Mouse (Mus musculus) hindbrain, embryonic 16.5 days (tissue): Measurements from ENCODE around the gene Tlk2. TPM values are rescaled to one million over a fixed set of nuclear protein-coding genes. Genes with fewer than 3 reads are reported as not detected.

Source experiments
- ATAC-seq: fragments of 200-750 bp; cut with Nextera tagmentation; 2 replicates; pipeline ENCODE4 v1.8.0; 2017; ENCODE audit warnings: moderate TSS enrichment, moderate library complexity
- H3K27ac ChIP-seq: fragments of 300-500 bp; sonication (generic); 2 replicates; pipeline ENCODE4 v1.5.1; 2014; ENCODE audit warnings: low read depth, mild to moderate bottlenecking, control low read depth, low read length, moderate library complexity
- H3K27me3 ChIP-seq: fragments of 300-500 bp; sonication (generic); replicated peaks from 2 replicates; pipeline ENCODE4 v1.6.1; 2014; ENCODE audit warnings: low read length; ENCODE audit not compliant: control insufficient read depth, insufficient read depth
- H3K36me3 ChIP-seq: fragments of 300-500 bp; sonication (generic); 2 replicates; pipeline ENCODE4 v1.6.1; 2014; ENCODE audit warnings: mild to moderate bottlenecking, low read length, moderate library complexity, mixed read lengths; ENCODE audit not compliant: control insufficient read depth, insufficient read depth
- H3K4me1 ChIP-seq: fragments of 300-500 bp; sonication (generic); 2 replicates; pipeline ENCODE4 v1.6.1; 2014; ENCODE audit warnings: low read depth, low read length; ENCODE audit not compliant: control insufficient read depth, insufficient read depth
- H3K4me2 ChIP-seq: fragments of 300-500 bp; sonication (generic); 2 replicates; pipeline ENCODE4 v1.6.1; 2014; ENCODE audit warnings: mild to moderate bottlenecking, low read length, control low read depth, moderate library complexity
- H3K4me3 ChIP-seq: fragments of 300-500 bp; sonication (generic); 2 replicates; pipeline ENCODE4 v1.5.1; 2014; ENCODE audit warnings: mild to moderate bottlenecking, low read length, control low read depth, moderate library complexity
- H3K9ac ChIP-seq: fragments of 300-500 bp; sonication (generic); 2 replicates; pipeline ENCODE4 v1.6.1; 2014; ENCODE audit warnings: low read depth, mild to moderate bottlenecking, control low read depth, low read length, moderate library complexity
- H3K9me3 ChIP-seq: fragments of 300-500 bp; sonication (generic); 2 replicates; pipeline ENCODE4 v1.6.1; 2014; ENCODE audit warnings: mild to moderate bottlenecking, low read length, moderate library complexity; ENCODE audit not compliant: control insufficient read depth
- WGBS: fragments of 180-500 bp; shearing (Covaris S2); extraction: QIAGEN DNeasy Blood & Tissue Kit; methylation state at CpG from one replicate; pipeline ENCODE4 v1.1.7; 2014; 5-methylcytosine and 5-hydroxymethylcytosine counted together
- polyA plus RNA-seq: library from polyadenylated mRNA; unstranded; fragments of >200 nt; fragmentation: Nextera tagmentation; extraction: Ambion mirVana; gene quantifications from 2 replicates; pipeline ENCODE4 v1.2.1, GENCODE M21; 2015

The Tlk2 gene
- polyA plus RNA-seq, 1 experiment from 2014 or later, result 12.4 TPM

GRCm38 (mm10) chr11:105312311-105312942 is 133.8 kb downstream of the Tlk2 start:
- WGBS, result 55% methylated on average over 12 of the region's 12 CpGs
- H3K36me3 ChIP-seq, result no peaks in the 10 kb centered on the region

DNA sequence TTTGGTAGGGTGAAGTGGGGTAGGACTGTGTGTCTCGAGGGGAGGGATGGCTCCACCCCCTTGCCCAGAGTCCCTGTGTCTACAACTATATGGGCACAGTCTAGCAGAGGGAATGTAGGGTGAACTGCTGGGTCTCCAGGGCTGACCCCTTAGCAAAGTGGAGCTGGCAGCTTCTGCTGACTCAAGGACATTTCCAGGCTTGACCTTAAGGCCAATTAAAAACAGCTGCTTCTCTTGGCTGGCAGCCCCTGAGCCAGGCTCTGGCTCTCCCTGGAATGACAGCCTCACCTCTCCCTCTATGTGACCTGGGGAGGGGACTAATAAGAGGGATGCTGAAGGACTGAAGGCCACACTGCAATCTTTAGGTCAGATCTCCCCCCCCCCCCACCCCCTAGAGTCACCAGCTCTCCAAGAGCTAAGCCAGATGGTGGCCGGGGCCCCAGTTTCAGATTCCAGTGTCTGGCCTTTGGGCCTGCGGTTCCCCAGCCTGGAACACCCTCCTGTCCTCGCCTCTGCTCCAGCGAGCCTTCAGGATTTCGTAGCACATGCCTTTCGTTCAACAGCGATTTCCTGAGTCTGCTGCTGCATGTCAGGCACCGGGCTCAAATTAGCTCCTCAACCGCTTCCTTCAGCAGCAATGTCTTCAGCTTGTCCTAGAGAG is 134.5 kb downstream of the Tlk2 start:
- peak overlapping the region; percentile 54; the same call in 1 of the 2 replicates for H3K27ac ChIP-seq
- H3K4me2 ChIP-seq, result no peak overlapping the region
- H3K4me3 ChIP-seq, result no peak overlapping the region
- 31% methylated on average over 10 of the region's 10 CpGs for WGBS
- no peaks in the 10 kb centered on the region for H3K27me3 ChIP-seq
- peak; percentile 36; the same call in 1 of the 2 replicates for ATAC-seq
- H3K9ac ChIP-seq, result no peak overlapping the region
- H3K9me3 ChIP-seq, result no peaks in the 10 kb centered on the region
- no peaks in the 10 kb centered on the region for H3K36me3 ChIP-seq
- peaks cover 22% of the 10 kb centered on the region for H3K4me1 ChIP-seq

More at GRCm38 (mm10) chr11:105312311-105312942, 133.8 kb downstream of the Tlk2 start:
- ATAC-seq, result 0 out of 2 replicates have a peak, but pooled peaks have one; percentile 12
- Histone ChIP-seq H3K4me2 (no peak overlapping the region), H3K4me1 (peaks cover 22% of the 10 kb centered on the region), H3K9ac (no peak overlapping the region; the same call in 1 of the 2 replicates), H3K27ac (no peak overlapping the region), H3K4me3 (no peak overlapping the region), H3K9me3 (no peaks in the 10 kb centered on the region), H3K27me3 (no peaks in the 10 kb centered on the region)

- no peaks in the 10 kb centered on the region for H3K36me3 ChIP-seq
- H3K4me1 ChIP-seq, result peaks cover 22% of the 10 kb centered on the region
- no peaks in the 10 kb centered on the region for H3K9me3 ChIP-seq
- no peaks in the 10 kb centered on the region for H3K27me3 ChIP-seq
- no peak overlapping the region for H3K4me3 ChIP-seq
- peak; percentile 66 for ATAC-seq
- H3K9ac ChIP-seq, result peak overlapping the region; percentile 38; the same call in 1 of the 2 replicates
- 26% methylated on average over 8 of the region's 8 CpGs for WGBS
- H3K27ac ChIP-seq, result peak overlapping the region; percentile 54
- no peak overlapping the region for H3K4me2 ChIP-seq
These were observed 135.0 kb downstream of the Tlk2 start for GRCm38 (mm10) chr11:105313633-105314014.

DNA sequence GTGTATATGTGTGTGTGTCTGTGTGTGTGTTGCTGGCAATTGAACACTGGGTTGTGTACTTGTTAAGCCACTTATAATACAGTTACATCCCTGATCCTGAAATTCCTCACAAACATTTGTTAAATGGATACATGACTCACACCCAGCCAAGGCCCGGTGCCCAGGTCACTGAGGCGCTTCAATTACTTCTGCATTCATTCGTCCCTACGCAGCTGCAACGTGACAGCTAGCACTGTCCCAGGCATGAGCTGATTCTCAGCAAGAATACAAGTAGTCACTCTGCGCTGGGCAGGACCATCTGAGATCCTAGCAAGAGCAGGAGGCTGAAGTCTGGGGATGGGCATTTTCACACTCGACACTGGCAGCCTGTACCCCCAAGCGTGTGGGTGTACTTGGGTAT is 136.7 kb downstream of the Tlk2 start:
- Histone ChIP-seq H3K9me3 (no peaks in the 10 kb centered on the region), H3K4me1 (peaks cover 22% of the 10 kb centered on the region), H3K36me3 (no peaks in the 10 kb centered on the region), H3K27me3 (no peaks in the 10 kb centered on the region), H3K4me2 (no peak overlapping the region), H3K9ac (no peak overlapping the region), H3K4me3 (no peak overlapping the region), H3K27ac (no peak overlapping the region)
- 55% methylated on average over 8 of the region's 8 CpGs for WGBS
- ATAC-seq, result 0 out of 2 replicates have a peak, but pooled peaks have one; percentile 29

DNA sequence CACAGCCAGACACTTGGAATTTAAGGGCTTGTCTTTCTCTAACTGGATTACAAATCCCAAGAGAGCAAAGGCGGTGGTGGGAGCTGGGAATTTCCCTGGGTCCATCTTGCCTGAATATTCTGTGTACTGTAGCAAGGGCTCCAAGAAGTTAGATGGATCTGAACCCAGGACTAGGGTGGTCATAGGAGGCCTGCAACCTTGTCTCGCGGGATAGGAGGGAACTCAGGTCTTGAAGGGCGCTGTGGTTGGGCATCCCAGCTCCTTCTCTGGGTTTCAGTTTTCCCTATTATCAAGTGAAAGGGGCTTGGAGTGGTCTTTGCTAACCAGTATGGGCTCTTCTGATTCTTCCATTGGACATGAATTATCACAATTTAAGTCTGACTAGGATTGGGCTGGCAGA is 137.5 kb downstream of the Tlk2 start:
- H3K4me3 ChIP-seq, result no peak overlapping the region
- 93% methylated on average over 4 of the region's 4 CpGs for WGBS
- H3K4me1 ChIP-seq, result peaks cover 22% of the 10 kb centered on the region
- H3K9me3 ChIP-seq, result no peaks in the 10 kb centered on the region
- H3K9ac ChIP-seq, result no peak overlapping the region
- ATAC-seq, result no peak
- no peak overlapping the region for H3K27ac ChIP-seq
- H3K36me3 ChIP-seq, result no peaks in the 10 kb centered on the region
- H3K4me2 ChIP-seq, result no peak overlapping the region
- no peaks in the 10 kb centered on the region for H3K27me3 ChIP-seq

DNA sequence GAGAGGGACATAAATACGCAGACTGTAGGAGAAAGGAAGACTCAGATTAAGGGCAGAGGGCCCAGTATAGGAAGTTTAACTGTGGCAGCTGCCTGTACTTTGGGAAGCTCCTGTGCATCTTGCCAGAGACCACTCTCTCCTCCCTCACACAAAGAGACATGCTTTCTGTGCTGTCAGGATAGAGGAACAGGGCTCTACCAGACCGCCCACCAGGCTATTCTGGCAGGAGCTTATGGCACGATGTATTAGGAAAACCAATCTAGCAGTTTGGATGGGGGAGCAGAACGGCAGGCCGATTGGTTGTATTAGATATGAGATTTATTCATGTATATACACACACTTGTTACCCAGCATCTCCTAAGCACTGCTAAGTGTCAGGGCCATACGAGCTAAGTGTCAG is 139.2 kb downstream of the Tlk2 start:
- ATAC-seq, result no peak
- 92% methylated on average over 6 of the region's 6 CpGs for WGBS

GRCm38 (mm10) chr11:105321090-105321489 is 142.5 kb downstream of the Tlk2 start:
- Histone ChIP-seq H3K9ac (no peak overlapping the region), H3K4me3 (no peak overlapping the region), H3K36me3 (no peaks in the 10 kb centered on the region), H3K27me3 (no peaks in the 10 kb centered on the region), H3K9me3 (no peaks in the 10 kb centered on the region), H3K4me2 (no peak overlapping the region), H3K27ac (no peak overlapping the region), H3K4me1 (no peaks in the 10 kb centered on the region)
- no peak for ATAC-seq
- WGBS, result 81% methylated on average over 2 of the region's 2 CpGs

More for the DNA sequence above, 139.2 kb downstream of the Tlk2 start:
- no peaks in the 10 kb centered on the region for H3K36me3 ChIP-seq
- H3K4me1 ChIP-seq, result peaks cover 15% of the 10 kb centered on the region
- no peak overlapping the region for H3K4me2 ChIP-seq
- H3K27me3 ChIP-seq, result no peaks in the 10 kb centered on the region
- H3K9me3 ChIP-seq, result no peaks in the 10 kb centered on the region
- no peak overlapping the region for H3K9ac ChIP-seq
- no peak overlapping the region for H3K27ac ChIP-seq
- no peak overlapping the region for H3K4me3 ChIP-seq

DNA sequence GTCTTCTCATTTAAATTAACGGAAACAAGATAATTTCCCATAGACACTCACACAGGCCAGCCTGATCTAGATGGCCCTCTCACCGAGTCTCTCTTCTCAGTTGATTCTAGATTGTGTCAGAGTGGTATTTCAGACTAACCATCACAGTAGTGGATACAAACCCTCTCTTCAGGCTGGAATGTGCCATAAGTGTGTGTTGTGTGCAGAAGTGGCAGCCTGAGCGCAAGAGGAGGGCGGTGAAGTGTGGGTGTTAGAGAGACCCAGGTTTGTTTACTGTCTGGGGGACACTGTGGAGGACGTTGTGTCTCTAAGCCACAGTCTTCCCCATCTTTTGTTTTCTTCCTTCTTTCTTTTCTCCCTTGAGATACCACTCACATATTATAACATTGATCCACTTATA is 144.9 kb downstream of the Tlk2 start:
- Histone ChIP-seq H3K9me3 (no peaks in the 10 kb centered on the region), H3K4me1 (no peaks in the 10 kb centered on the region), H3K9ac (no peak overlapping the region), H3K36me3 (no peaks in the 10 kb centered on the region), H3K4me2 (no peak overlapping the region), H3K4me3 (no peak overlapping the region), H3K27ac (no peak overlapping the region), H3K27me3 (no peaks in the 10 kb centered on the region)
- no peak for ATAC-seq
- WGBS, result 86% methylated on average over 5 of the region's 5 CpGs

DNA sequence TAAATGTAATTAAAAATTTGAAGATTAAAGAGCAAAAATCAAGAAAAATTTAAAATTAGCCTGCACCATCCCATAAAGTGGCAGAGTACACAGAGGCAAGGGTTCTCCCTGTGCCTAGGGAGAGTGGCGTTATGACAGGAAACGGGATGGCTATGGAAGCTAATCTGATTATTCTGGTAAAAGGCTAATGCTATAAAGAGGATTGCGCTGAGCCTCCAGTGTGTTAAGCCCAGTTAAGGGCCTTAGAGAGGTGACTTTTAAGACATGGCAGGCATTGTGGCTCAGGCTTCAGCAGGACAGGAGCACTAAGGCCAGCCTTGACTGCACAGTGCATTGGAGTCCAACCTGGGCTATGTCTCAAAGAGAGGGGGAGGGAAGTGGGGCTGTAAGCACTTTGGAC is 148.5 kb downstream of the Tlk2 start:
- no peak overlapping the region for H3K4me3 ChIP-seq
- H3K9ac ChIP-seq, result no peak overlapping the region
- H3K27me3 ChIP-seq, result no peaks in the 10 kb centered on the region
- H3K4me2 ChIP-seq, result no peak overlapping the region
- WGBS, result 80% methylated on average over 3 of the region's 3 CpGs
- no peaks in the 10 kb centered on the region for H3K9me3 ChIP-seq
- H3K27ac ChIP-seq, result no peak overlapping the region
- no peaks in the 10 kb centered on the region for H3K36me3 ChIP-seq
- peaks cover 4% of the 10 kb centered on the region; the same call in 1 of the 2 replicates for H3K4me1 ChIP-seq
- ATAC-seq, result no peak
